Mouse (Mus musculus) kidney, postnatal 10 days (tissue): ENCODE measurements at regions not wholly inside any gene's neighbourhood (a gene's known extent, or its start where the extent isn't known, plus 50 kb on each side); places are given as distances from the start of the nearest gene placed in this dataset.

Experiments
- DNase-seq: peaks from one replicate; pipeline ENCODE4 v3.0.0; 2021; ENCODE audit warnings: mixed read lengths

DNA sequence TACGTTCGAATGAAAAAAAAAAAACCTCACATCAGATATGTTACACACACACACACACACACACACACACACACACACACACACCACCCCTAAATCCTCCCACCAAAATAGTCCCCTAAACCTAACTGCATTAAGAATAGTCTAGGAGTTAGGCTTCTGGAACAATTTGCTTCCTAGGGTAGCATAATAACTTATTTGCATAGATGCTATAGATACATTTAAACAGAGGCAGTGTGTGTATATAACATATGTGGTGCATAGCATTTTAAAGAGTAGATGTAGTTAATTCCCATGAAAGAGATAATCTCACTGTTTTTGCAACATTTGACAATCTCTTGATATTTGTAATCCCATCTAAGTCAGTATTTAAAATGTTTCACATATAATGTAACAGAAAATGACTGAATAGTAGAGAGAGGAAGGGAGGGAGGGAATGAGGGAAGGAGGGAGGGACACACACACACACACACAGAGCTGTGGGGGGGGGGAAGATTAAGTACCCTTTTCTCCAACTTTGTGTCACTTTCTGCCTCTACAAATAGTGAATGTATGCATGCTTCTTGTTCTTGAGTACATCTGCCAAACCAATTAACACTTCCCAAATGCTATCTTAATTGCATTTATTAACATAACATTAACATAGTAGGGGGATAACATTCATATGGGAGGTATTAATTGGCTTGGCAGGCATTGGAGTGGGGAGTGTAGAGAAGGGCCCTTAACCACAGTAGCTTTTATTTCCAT is 127.7 kb upstream of the Tle1 start:
- DNase-seq: no peak

- DNase-seq: no peak
Observed at GRCm38 (mm10) chr4:72324913-72325312, 124.2 kb upstream of the Tle1 start.

GRCm38 (mm10) chr4:72285112-72285675 is 84.5 kb upstream of the Tle1 start:
- DNase-seq: no peak

GRCm38 (mm10) chr4:72250531-72250930 is 49.8 kb upstream of the Tle1 start:
- no peak for DNase-seq
